In the genomic region with DNA sequence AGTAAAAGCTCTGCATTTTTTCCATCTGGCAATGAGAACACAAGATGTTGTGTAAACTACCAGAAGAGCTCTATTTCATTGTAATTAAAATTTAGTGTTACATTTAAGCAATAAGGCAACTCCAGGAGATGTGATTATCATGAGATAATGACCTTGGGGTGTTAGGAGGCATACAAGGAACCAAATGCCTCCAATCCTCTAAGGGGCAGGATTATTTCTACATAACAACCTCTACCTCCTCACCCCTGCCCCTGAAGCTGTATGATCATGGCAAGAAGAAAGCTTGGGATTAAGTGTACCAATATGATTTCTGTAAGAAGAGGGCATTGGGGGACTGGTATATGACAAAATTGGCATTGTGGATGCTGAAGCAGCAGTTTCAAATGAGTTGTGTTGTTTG, we compare ENCODE assay signal across 18 mouse cellular contexts.
"Had no signal": no experiment of that assay in that cellular context is flagged by ENCODE, and none has a peak within 500 bp of the region (broad histone marks: within the 10 kb centered on the region; RNA-seq: fewer than 3 reads in every experiment).

No protein-coding gene starts in this region.

- H3K36me3 ChIP-seq: liver, embryonic 15.5 days; lung, embryonic 15.5 days; midbrain, embryonic 13.5 days; midbrain, embryonic 15.5 days; stomach, embryonic 15.5 days had no signal

- H3K4me2 ChIP-seq: liver, embryonic 15.5 days; lung, embryonic 15.5 days; midbrain, embryonic 11.5 days; midbrain, embryonic 13.5 days; midbrain, embryonic 15.5 days; stomach, embryonic 15.5 days had no signal

- H3K9me3 ChIP-seq: liver, embryonic 15.5 days; lung, embryonic 15.5 days; midbrain, embryonic 13.5 days; midbrain, embryonic 15.5 days; stomach, embryonic 15.5 days had no signal

- H3K27ac ChIP-seq: liver, embryonic 15.5 days; lung, embryonic 15.5 days; macrophage; midbrain, embryonic 13.5 days; midbrain, embryonic 15.5 days; stomach, embryonic 15.5 days; stomach, postnatal 0 days had no signal

- H3K27me3 ChIP-seq: liver, embryonic 15.5 days; lung, embryonic 15.5 days; megakaryocyte, embryonic 14.5 days; midbrain, embryonic 13.5 days; midbrain, embryonic 15.5 days; stomach, embryonic 15.5 days had no signal

- ATAC-seq: liver, postnatal 0 days; lung, postnatal 0 days; midbrain, embryonic 13.5 days; midbrain, embryonic 15.5 days had no signal

- H3K4me1 ChIP-seq: liver, embryonic 15.5 days; lung, embryonic 15.5 days; megakaryocyte, embryonic 14.5 days; midbrain, embryonic 13.5 days; midbrain, embryonic 15.5 days; stomach, embryonic 15.5 days had no signal

- DNase-seq: liver, postnatal 0 days; lung, adult 2 months; lung, postnatal 14 days; lung, postnatal 36 days; right cerebral cortex, postnatal 14 days; thymus, adult 2 months; thymus, postnatal 25 days; thymus, postnatal 4 days had no signal

- H3K9ac ChIP-seq: liver, embryonic 15.5 days; liver, postnatal 0 days; lung, embryonic 15.5 days; midbrain, embryonic 13.5 days; midbrain, embryonic 15.5 days; stomach, embryonic 15.5 days had no signal

- H3K4me3 ChIP-seq: liver, embryonic 15.5 days; lung, embryonic 15.5 days; megakaryocyte, embryonic 14.5 days; midbrain, embryonic 13.5 days; midbrain, embryonic 15.5 days; stomach, embryonic 15.5 days had no signal
